Mouse (Mus musculus) hindbrain, embryonic 13.5 days (tissue): ENCODE measurements around the gene Birc5. TPM values are rescaled to one million over a fixed set of nuclear protein-coding genes. Genes with fewer than 3 reads are reported as not detected.

Experiments
- ATAC-seq: fragments of 200-750 bp; cut with Nextera tagmentation; 2 replicates; pipeline ENCODE4 v1.8.0; 2017; ENCODE audit warnings: moderate TSS enrichment; ENCODE audit not compliant: low FRiP score
- H3K27ac ChIP-seq: fragments of 300-500 bp; sonication (generic); 2 replicates; pipeline ENCODE4 v1.5.1; 2015; ENCODE audit warnings: inconsistent platforms, mild to moderate bottlenecking, moderate library complexity
- H3K27me3 ChIP-seq: fragments of 300-500 bp; sonication (generic); 2 replicates; pipeline ENCODE4 v1.6.1; 2015; ENCODE audit warnings: mild to moderate bottlenecking, inconsistent platforms
- H3K36me3 ChIP-seq: fragments of 300-500 bp; sonication (generic); 2 replicates; pipeline ENCODE4 v1.6.1; 2015; ENCODE audit warnings: mild to moderate bottlenecking, inconsistent platforms
- H3K4me1 ChIP-seq: fragments of 300-500 bp; sonication (generic); replicated peaks from 2 replicates; pipeline ENCODE4 v1.6.1; 2015; ENCODE audit warnings: inconsistent platforms
- H3K4me2 ChIP-seq: fragments of 300-500 bp; sonication (generic); 2 replicates; pipeline ENCODE4 v1.6.1; 2015; ENCODE audit warnings: inconsistent platforms, mild to moderate bottlenecking, moderate library complexity
- H3K4me3 ChIP-seq: fragments of 300-500 bp; sonication (generic); 2 replicates; pipeline ENCODE4 v1.5.1; 2015; ENCODE audit warnings: mild to moderate bottlenecking, inconsistent platforms
- H3K9ac ChIP-seq: fragments of 300-500 bp; sonication (generic); 2 replicates; pipeline ENCODE4 v1.6.1; 2015; ENCODE audit warnings: mild to moderate bottlenecking, inconsistent platforms
- H3K9me3 ChIP-seq: fragments of 300-500 bp; sonication (generic); 2 replicates; pipeline ENCODE4 v1.6.1; 2016; ENCODE audit warnings: inconsistent platforms
- WGBS: fragments of 180-500 bp; shearing (Covaris S2); methylation state at CpG from one replicate; pipeline ENCODE4 v1.1.7; 2015; 5-methylcytosine and 5-hydroxymethylcytosine counted together
- polyA plus RNA-seq: library from polyadenylated mRNA; unstranded; fragments of >200 nt; fragmentation: Nextera tagmentation; extraction: Ambion mirVana; gene quantifications from 2 replicates; pipeline ENCODE4 v1.2.1, GENCODE M21; 2015

The Birc5 gene
- polyA plus RNA-seq, 1 experiment from 2014 or later, result 56.0 TPM

DNA sequence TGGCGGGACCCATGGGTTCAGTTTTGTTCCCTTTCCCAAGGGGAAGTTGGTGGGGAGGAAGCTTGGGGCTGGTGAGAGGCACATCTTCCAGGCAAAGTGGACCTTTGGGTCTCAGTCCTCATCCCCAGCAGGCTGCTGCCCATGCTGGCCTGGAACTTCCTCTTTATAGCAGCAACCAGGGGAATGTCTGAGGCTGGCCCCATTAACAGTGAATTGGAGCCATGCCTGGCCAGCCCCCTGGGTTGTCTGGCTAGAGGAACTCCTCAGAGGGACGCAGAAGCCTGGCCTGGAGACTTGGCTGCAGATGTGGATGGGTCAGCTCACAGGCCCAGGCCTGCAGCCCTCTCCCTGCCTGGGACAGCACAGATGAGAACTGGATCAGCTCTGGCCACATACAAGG is 15.8 kb downstream of the Birc5 start:
- Histone ChIP-seq H3K4me2 (no peak overlapping the region), H3K27me3 (peaks cover 35% of the 10 kb centered on the region), H3K4me1 (peaks cover 41% of the 10 kb centered on the region), H3K9ac (peak overlapping the region; percentile 2; the same call in 1 of the 2 replicates), H3K36me3 (no peaks in the 10 kb centered on the region), H3K9me3 (no peaks in the 10 kb centered on the region), H3K27ac (no peak overlapping the region), H3K4me3 (no peak overlapping the region)
- no peak for ATAC-seq
- 72% methylated on average over 2 of the region's 2 CpGs for WGBS

DNA sequence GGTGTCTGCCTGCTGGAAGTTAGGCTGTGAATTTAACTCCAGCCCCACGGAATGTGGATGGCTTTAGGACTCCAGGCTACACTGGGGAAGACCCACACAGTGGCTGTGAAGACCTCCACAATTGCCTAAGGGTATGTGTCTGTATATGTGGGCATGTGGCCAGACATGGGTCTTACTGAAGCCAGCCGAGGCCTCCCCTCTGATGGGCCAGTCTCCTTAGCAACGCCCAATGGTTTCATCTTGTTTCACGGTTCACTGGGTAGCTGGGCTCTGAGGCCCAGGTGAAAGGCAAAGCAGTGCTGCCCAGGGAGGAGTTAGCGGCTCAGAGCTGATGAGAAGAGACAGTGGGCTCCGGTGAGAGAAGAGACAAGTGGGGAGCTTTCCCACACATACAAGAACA is 16.9 kb downstream of the Birc5 start:
- Histone ChIP-seq H3K9me3 (no peaks in the 10 kb centered on the region), H3K4me1 (peaks cover 35% of the 10 kb centered on the region), H3K27me3 (peaks cover 23% of the 10 kb centered on the region), H3K9ac (peak overlapping the region; percentile 60; the same call in 1 of the 2 replicates), H3K4me2 (no peak overlapping the region), H3K27ac (peak overlapping the region; percentile 62), H3K4me3 (no peak overlapping the region), H3K36me3 (no peaks in the 10 kb centered on the region)
- WGBS, result 12% methylated on average over 6 of the region's 6 CpGs
- 0 out of 2 replicates have a peak, but pooled peaks have one; percentile 41 for ATAC-seq

DNA sequence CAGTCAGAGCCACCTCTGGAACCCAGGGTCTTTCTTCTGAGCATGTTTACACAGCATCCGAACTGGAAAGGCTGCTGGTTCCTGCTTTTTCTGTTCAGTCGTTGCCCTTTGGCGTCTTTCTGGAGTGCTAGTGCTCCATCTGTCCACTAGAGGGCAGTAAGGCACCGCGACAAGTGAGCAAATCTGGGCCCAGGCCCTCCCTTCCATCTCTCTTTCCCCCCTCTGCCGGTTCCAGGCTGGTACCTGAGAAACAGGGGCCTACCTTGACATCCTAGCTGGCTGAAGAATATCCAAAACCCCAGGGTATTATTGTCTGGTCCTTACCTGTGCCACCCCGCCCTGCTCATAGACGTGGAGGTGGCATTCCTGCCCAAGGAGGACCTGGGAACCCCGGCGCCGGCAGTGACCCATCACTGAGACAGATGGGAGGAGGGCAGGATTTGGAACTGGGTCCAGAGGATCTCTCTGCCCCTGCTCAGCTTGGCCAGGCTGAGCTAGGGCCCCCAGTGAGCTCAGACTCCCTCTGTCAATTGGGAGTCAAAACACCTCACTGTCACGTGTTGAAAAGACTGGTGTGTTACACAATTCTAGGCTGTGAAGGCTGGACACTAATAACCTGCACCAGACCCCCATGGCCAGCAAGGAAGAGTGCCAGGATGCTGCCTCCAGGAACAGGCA is 21.8 kb downstream of the Birc5 start:
- no peak for ATAC-seq
- 36% methylated on average over 12 of the region's 12 CpGs for WGBS

DNA sequence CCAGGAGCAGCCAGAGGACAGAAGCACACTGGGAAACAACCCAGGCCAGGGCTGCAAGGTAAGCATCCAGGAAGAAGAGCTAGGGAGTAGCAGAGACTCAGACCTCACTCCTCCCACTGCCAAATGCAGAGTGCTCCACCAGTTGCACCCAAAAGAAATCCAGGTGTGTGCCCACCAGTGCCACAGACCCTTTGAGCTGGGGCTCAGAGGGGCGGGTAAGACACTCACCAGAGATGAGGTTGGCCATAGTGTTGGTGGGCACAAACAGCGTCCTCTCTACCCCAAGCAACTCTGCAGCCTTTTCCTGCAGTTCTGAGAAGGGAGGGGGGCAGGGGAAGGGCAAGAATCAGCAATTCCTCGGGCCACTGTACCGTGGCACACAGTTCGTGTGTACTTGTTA is 22.3 kb downstream of the Birc5 start:
- Histone ChIP-seq H3K27me3 (0 out of 2 replicates have a peak, but pooled peaks cover 16% of the 10 kb centered on the region), H3K9ac (no peak overlapping the region; the same call in 1 of the 2 replicates), H3K9me3 (no peaks in the 10 kb centered on the region), H3K4me1 (peaks cover 34% of the 10 kb centered on the region), H3K4me3 (no peak overlapping the region), H3K27ac (no peak overlapping the region), H3K36me3 (no peaks in the 10 kb centered on the region), H3K4me2 (no peak overlapping the region)
- ATAC-seq, result no peak
- whole genome bisulfite sequencing, result 75% methylated on average over 5 of the region's 5 CpGs

More for the DNA sequence above, 21.8 kb downstream of the Birc5 start:
- H3K9ac ChIP-seq, result peak overlapping the region; percentile 43; the same call in 1 of the 2 replicates
- H3K4me2 ChIP-seq, result 0 out of 2 replicates have a peak overlapping the region, but pooled peaks have one; percentile 10
- H3K4me1 ChIP-seq, result peaks cover 37% of the 10 kb centered on the region
- H3K27ac ChIP-seq, result no peak overlapping the region
- no peaks in the 10 kb centered on the region for H3K9me3 ChIP-seq
- no peak overlapping the region for H3K4me3 ChIP-seq
- 0 out of 2 replicates have a peak, but pooled peaks cover 14% of the 10 kb centered on the region for H3K27me3 ChIP-seq
- no peaks in the 10 kb centered on the region for H3K36me3 ChIP-seq

DNA sequence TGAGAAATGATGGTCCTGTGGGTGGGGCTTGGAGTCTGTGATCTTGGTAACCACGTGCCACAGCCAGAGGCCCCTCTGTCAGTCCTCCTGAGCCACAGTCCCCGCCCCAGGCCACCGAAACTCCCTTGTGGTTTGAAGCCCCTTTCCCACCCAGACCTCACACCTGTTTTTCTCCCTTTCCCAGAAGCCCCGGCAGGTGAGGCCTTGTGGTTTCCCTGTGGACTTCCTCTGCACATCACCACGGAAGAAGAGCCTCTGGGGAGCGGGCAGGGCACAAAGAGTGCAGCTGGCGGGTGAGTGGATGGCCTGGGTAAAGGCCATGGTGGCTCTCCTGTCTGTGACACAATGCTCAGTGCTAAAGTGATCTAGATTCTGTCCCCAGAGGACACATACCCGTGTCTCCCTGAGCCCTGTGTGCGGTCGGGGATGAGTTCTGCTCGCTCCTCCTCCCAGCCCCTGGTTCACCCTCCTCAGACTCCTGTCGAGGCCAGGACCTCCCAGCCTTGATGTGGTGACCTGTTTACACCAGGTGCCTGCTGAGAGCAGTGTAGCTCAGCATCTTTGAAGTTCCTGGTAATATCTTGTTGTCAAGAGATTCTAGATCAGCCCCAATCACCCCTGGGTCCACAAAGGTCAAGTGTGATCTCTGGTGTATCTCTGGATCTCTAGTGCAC is 23.0 kb downstream of the Birc5 start:
- no peaks in the 10 kb centered on the region for H3K9me3 ChIP-seq
- 63% methylated on average over 12 of the region's 12 CpGs for WGBS
- H3K27ac ChIP-seq, result no peak overlapping the region
- H3K4me2 ChIP-seq, result peak overlapping the region; percentile 95
- H3K4me1 ChIP-seq, result peaks cover 27% of the 10 kb centered on the region
- peak overlapping the region; percentile 72; the same call in 1 of the 2 replicates for H3K4me3 ChIP-seq
- H3K9ac ChIP-seq, result peak overlapping the region; percentile 88; the same call in 1 of the 2 replicates
- no peak for ATAC-seq
- no peaks in the 10 kb centered on the region for H3K36me3 ChIP-seq
- 0 out of 2 replicates have a peak, but pooled peaks cover 16% of the 10 kb centered on the region for H3K27me3 ChIP-seq

DNA sequence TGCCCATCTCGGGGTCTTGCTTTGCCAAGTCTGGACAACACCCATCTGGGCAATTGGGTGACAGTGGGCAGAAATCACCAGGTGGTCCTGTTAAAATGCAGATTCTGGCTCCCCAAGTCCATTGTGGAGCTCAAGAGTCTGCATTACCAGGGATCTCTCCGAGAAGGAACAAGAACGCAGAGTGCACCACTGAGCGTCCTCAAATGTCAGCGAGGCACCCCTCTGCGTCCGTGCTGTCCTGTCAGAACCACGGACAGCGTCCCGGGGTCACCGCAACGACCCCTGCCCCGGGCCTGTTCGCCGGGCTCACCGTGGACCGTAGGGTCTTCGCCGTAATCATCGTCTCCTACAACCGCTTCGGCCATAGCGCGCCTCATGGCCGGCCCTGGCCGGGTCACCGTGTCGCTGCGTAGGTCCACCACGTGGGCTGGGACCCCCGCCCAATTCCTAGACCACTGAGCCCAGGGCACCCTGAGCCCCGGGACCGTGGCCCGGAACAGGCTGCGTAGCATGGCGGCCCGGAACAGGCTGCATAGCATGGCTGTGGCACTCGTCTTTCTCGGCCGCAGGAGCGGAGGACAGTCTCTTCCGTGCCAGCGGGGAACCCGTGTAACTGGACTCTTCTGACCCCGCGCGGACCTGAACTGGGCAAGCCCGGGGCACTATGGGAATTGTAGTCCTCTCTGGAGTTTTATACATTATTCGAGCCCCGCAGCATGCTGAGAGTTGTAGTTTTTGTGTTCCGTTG is 24.0 kb downstream of the Birc5 start, which contains the start of gene Tha1:
TSS of gene Tha1 (minus strand) at position 621 of the 748 bp plus-strand sequence.
- H3K27me3 ChIP-seq, result 0 out of 2 replicates have a peak, but pooled peaks cover 16% of the 10 kb centered on the region
- peaks cover 28% of the 10 kb centered on the region for H3K4me1 ChIP-seq
- 2% methylated on average over 51 of the region's 51 CpGs for WGBS
- H3K27ac ChIP-seq, result no peak within 1 kb of the TSS; the same call in 1 of the 2 replicates
- peak; percentile 70 for ATAC-seq
- peak within 1 kb of the TSS; percentile 72 for H3K4me3 ChIP-seq
- H3K9ac ChIP-seq, result peak within 1 kb of the TSS; percentile 88
- H3K9me3 ChIP-seq, result no peaks in the 10 kb centered on the region
- H3K4me2 ChIP-seq, result peak within 1 kb of the TSS; percentile 95
- H3K36me3 ChIP-seq, result no peaks in the 10 kb centered on the region

DNA sequence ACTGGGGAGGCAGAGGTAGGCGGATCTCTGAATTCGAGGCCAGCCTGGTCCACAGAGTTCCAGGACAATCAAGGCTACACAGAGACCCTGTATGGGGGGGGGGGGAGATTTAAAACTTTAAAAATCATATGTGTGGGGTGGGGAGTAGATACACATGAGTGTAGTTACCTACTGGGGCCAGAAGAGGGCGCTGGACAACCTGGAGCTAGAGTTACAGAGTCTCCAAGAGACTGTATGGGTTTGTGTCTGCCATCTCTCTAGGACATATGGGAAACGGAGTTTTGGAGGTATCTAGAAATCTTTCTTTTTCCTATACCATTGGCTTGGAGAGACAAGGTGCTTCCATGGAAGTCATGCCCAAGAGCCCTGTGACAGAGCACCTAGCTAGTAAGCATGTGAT is 25.4 kb downstream of the Birc5 start:
- Histone ChIP-seq H3K36me3 (no peaks in the 10 kb centered on the region), H3K9ac (no peak overlapping the region), H3K4me2 (no peak overlapping the region), H3K27ac (no peak overlapping the region), H3K9me3 (no peaks in the 10 kb centered on the region), H3K27me3 (0 out of 2 replicates have a peak, but pooled peaks cover 16% of the 10 kb centered on the region), H3K4me3 (no peak overlapping the region), H3K4me1 (peaks cover 40% of the 10 kb centered on the region)
- ATAC-seq, result no peak
- 67% methylated on average over 4 of the region's 4 CpGs for WGBS

DNA sequence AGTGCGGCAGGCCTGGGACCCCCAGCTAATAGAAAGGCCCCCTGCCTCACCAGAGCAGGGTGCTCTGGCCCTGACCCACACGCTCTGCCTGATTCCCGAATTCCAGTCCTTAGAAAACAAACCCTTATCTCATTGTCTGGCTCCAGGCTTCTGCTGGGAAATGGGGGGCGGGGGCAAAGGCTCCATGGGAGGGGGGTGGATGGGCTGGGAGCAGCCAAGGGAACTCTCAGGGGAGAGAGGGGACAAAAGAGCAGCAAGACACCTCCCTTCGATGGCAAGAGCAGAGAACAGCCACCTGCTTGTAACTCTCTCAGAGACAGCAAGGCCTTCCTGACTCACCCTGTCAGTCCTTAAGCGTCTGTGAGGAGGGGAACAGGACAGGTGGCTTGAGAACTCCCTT is 26.6 kb downstream of the Birc5 start:
- H3K9ac ChIP-seq, result 0 out of 2 replicates have a peak overlapping the region, but pooled peaks have one; percentile 39
- H3K27me3 ChIP-seq, result peaks cover 16% of the 10 kb centered on the region; the same call in 1 of the 2 replicates
- no peaks in the 10 kb centered on the region for H3K36me3 ChIP-seq
- WGBS, result 23% methylated on average over 6 of the region's 6 CpGs
- H3K4me2 ChIP-seq, result no peak overlapping the region
- ATAC-seq, result no peak
- no peaks in the 10 kb centered on the region for H3K9me3 ChIP-seq
- H3K4me1 ChIP-seq, result peaks cover 36% of the 10 kb centered on the region
- H3K4me3 ChIP-seq, result no peak overlapping the region
- no peak overlapping the region for H3K27ac ChIP-seq

DNA sequence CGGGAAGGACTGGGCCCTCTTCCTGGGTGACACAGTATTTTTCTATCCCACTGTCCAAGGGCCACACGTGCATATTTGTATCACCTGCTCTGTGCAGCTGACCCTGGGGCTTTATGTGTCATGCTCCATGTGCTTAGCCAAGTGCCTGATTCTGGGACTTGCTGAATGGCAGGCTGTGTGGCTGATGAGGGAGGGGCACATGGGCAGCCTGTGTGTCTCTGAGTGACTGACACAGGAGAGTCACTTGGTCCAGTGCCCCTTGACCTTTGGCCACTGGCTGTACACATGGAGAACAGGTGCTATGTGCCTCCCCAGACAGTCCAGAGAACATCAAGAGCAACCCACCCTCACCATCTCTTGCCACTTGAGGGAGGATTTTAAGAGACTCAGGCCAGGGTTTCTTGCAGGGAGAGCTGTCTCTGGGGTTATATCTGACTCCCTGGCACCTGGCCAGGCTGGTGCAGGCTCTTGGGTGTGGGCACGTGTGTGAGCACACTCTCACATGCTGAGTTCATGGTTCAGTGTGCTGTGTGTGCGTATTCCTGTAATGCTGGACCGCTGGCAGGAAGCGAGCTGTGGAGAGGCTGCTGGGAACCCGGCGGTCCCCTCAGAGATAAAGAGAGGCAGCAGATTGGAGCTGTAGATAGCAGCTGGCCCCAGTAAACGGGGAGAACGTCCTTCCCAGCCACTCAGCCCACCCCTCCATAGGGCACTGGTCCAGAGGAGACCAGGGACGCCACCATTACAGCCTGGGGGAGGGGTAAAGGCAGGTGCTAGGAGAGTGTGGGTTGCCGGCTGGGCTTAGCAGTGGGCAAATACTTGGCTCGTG is 29.1 kb downstream of the Birc5 start:
- peak overlapping the region; percentile 67 for H3K27ac ChIP-seq
- H3K4me1 ChIP-seq, result peaks cover 39% of the 10 kb centered on the region
- no peaks in the 10 kb centered on the region for H3K36me3 ChIP-seq
- H3K9me3 ChIP-seq, result no peaks in the 10 kb centered on the region
- 21% methylated on average over 13 of the region's 13 CpGs for WGBS
- H3K4me2 ChIP-seq, result peak overlapping the region; percentile 40
- ATAC-seq, result peak; percentile 67
- no peak overlapping the region for H3K4me3 ChIP-seq
- peak overlapping the region; percentile 39; the same call in 1 of the 2 replicates for H3K9ac ChIP-seq
- H3K27me3 ChIP-seq, result peaks cover 25% of the 10 kb centered on the region; the same call in 1 of the 2 replicates

DNA sequence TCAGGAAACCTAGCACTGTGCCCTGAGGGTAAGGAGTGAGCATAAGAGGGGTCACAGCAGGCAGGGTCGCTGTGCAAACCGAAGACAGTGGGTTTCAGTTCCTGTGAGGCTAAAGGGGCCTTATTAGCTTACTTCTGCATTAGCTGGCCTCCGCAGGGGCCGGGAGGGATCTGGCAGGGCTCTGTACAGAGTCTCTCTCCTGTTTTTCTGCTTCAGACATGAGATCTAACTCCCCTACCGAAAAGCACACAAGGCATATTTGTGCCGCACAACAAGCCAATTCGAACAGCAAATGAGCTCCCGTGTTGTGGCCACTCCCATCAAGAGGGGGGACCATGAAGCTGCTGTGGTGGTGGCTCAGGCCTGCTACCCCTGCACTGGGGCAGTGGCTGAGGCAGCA is 29.8 kb downstream of the Birc5 start:
- H3K4me1 ChIP-seq, result peaks cover 35% of the 10 kb centered on the region
- peak overlapping the region; percentile 67 for H3K27ac ChIP-seq
- ATAC-seq, result peak; percentile 22; the same call in 1 of the 2 replicates
- H3K4me3 ChIP-seq, result no peak overlapping the region
- H3K4me2 ChIP-seq, result peak overlapping the region; percentile 40
- 30% methylated on average over 8 of the region's 8 CpGs for WGBS
- peak overlapping the region; percentile 39; the same call in 1 of the 2 replicates for H3K9ac ChIP-seq
- H3K36me3 ChIP-seq, result no peaks in the 10 kb centered on the region
- H3K9me3 ChIP-seq, result no peaks in the 10 kb centered on the region
- H3K27me3 ChIP-seq, result peaks cover 25% of the 10 kb centered on the region

DNA sequence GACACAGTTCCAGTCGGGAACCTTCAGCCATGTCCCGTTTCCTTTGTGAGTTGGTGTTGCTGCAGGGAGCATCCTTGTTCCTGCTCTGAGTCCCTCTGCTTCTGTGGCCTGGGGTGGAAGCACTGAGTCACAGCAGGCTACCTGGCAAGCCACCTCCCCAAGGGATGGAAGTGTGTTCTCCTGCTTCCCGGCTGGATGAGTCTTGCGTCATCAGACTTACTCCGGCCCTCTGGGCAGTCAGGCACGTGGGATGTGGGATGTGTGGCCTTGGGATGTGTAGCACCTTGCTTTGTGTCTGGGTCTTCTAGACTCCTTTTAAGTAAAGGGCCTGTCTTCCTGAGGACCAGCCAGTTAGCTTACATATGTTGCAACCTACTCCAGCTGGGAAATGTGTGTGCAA is 30.6 kb downstream of the Birc5 start:
- 91% methylated on average over 6 of the region's 6 CpGs for WGBS
- peaks cover 32% of the 10 kb centered on the region for H3K27me3 ChIP-seq
- no peak for ATAC-seq

More for the DNA sequence above, 30.6 kb downstream of the Birc5 start:
- H3K36me3 ChIP-seq, result no peaks in the 10 kb centered on the region
- H3K27ac ChIP-seq, result no peak overlapping the region
- H3K9ac ChIP-seq, result no peak overlapping the region
- H3K4me3 ChIP-seq, result no peak overlapping the region
- no peak overlapping the region for H3K4me2 ChIP-seq
- H3K9me3 ChIP-seq, result no peaks in the 10 kb centered on the region
- peaks cover 35% of the 10 kb centered on the region for H3K4me1 ChIP-seq
